Mouse (Mus musculus) CH12.LX (cell line): Measurements from ENCODE around the gene Pakap. TPM values are rescaled to one million over a fixed set of nuclear protein-coding genes. Genes with fewer than 3 reads are reported as not detected.

Source experiments
- DNase-seq: peaks from one replicate; pipeline ENCODE4 v3.0.0-alpha.2; 2013; ENCODE audit errors: extremely low read depth
- H3K27ac ChIP-seq: 2 replicates; pipeline ENCODE4 v1.5.1; 2012; ENCODE audit warnings: low read depth, mild to moderate bottlenecking, control low read depth, moderate library complexity; ENCODE audit not compliant: insufficient read depth
- H3K27me3 ChIP-seq: replicated peaks from 2 replicates; pipeline ENCODE3; 2012; ENCODE audit warnings: inconsistent platforms
- H3K36me3 ChIP-seq, 2 experiments: replicated peaks in 1 of 2; 2 replicates each; pipeline versions ENCODE3 to v1.6.1; 2012; ENCODE audit warnings: inconsistent platforms in 1 of 2, low read length in 1 of 2, mild to moderate bottlenecking in 1 of 2, mixed read lengths in 1 of 2, moderate library complexity in 1 of 2; ENCODE audit not compliant: control insufficient read depth in 1 of 2, insufficient read depth in 1 of 2
- H3K4me1 ChIP-seq, 2 experiments: 2 replicates each; pipeline ENCODE4 v1.6.1; 2012; ENCODE audit warnings: inconsistent platforms in 1 of 2, moderate library complexity in 1 of 2; ENCODE audit not compliant: insufficient read depth in 2 of 2, control insufficient read depth in 1 of 2
- H3K4me2 ChIP-seq: 2 replicates; pipeline ENCODE4 v1.6.1; 2012; ENCODE audit warnings: low read depth, mild to moderate bottlenecking, control low read depth; ENCODE audit not compliant: poor library complexity, insufficient read depth, severe bottlenecking
- H3K4me3 ChIP-seq, 3 experiments: fragments of 150-350 bp in 1 of 3; sonication (generic) in 1 of 3; replicated peaks in 1 of 3; 2 replicates each; pipeline versions ENCODE3 to v1.5.1; 2011 to 2012; ENCODE audit warnings: low read depth in 2 of 3, low read length in 2 of 3, mild to moderate bottlenecking in 2 of 3, moderate library complexity in 2 of 3, control low read depth in 1 of 3, improper control_type of control experiment in 1 of 3, inconsistent platforms in 1 of 3, mixed read lengths in 1 of 3; ENCODE audit not compliant: poor library complexity in 1 of 3
- H3K79me2 ChIP-seq: replicated peaks from 2 replicates; pipeline ENCODE4 v1.6.1; 2012; ENCODE audit warnings: mild to moderate bottlenecking, moderate library complexity; ENCODE audit not compliant: control insufficient read depth, poor library complexity, insufficient read depth, severe bottlenecking; ENCODE audit errors: extremely low read depth
- H3K9ac ChIP-seq: 2 replicates; pipeline ENCODE4 v1.6.1; 2012; ENCODE audit warnings: low read depth, mild to moderate bottlenecking, control low read depth, moderate library complexity; ENCODE audit not compliant: insufficient read depth
- H3K9me3 ChIP-seq: replicated peaks from 2 replicates; pipeline ENCODE3; 2012; ENCODE audit warnings: low read length, inconsistent platforms, mixed read lengths
- BHLHE40 ChIP-seq: IDR thresholded peaks from 2 replicates; pipeline ENCODE4 v1.6.1; 2011; ENCODE audit warnings: mild to moderate bottlenecking, low read depth, low read length, improper control_type of control experiment
- CHD1 ChIP-seq: IDR thresholded peaks from 2 replicates; pipeline ENCODE4 v1.6.1; 2012; ENCODE audit warnings: low read depth, low read length, improper control_type of control experiment, inconsistent platforms
- CTCF ChIP-seq, 2 experiments: IDR thresholded peaks in 1 of 2; conservative IDR thresholded peaks in 1 of 2; 2 replicates each; pipeline ENCODE4 v1.5.1; 2011 to 2012; ENCODE audit warnings: low read depth in 2 of 2, low read length in 2 of 2, improper control_type of control experiment in 1 of 2, inconsistent platforms in 1 of 2, mild to moderate bottlenecking in 1 of 2, moderate library complexity in 1 of 2
- E2F4 ChIP-seq: IDR thresholded peaks from 2 replicates; pipeline ENCODE4 v1.6.1; 2011; ENCODE audit warnings: low read depth, low read length, improper control_type of control experiment; ENCODE audit not compliant: insufficient replicate concordance
- ETS1 ChIP-seq: conservative IDR thresholded peaks from 2 replicates; pipeline ENCODE4 v1.6.1; 2012; ENCODE audit warnings: low read depth, mild to moderate bottlenecking, inconsistent platforms, low read length, improper control_type of control experiment, moderate library complexity
- GABPA ChIP-seq: IDR thresholded peaks from 2 replicates; pipeline ENCODE4 v1.6.1; 2012; ENCODE audit warnings: low read depth, low read length, improper control_type of control experiment, inconsistent platforms; ENCODE audit not compliant: insufficient replicate concordance
- HCFC1 ChIP-seq: IDR thresholded peaks from 2 replicates; pipeline ENCODE4 v1.6.1; 2012; ENCODE audit warnings: low read depth, mild to moderate bottlenecking, inconsistent platforms, low read length, improper control_type of control experiment
- IRF4 ChIP-seq: IDR thresholded peaks from 2 replicates; pipeline ENCODE4 v1.6.1; 2014; ENCODE audit warnings: low read depth, mild to moderate bottlenecking, inconsistent platforms, low read length, improper control_type of control experiment
- JUN ChIP-seq: IDR thresholded peaks from 2 replicates; pipeline ENCODE4 v1.6.1; 2011; ENCODE audit warnings: low read depth, mild to moderate bottlenecking, low read length, improper control_type of control experiment, moderate library complexity; ENCODE audit not compliant: insufficient read depth
- MAFK ChIP-seq: IDR thresholded peaks from 2 replicates; pipeline ENCODE4 v1.6.1; 2011; ENCODE audit warnings: low read length, improper control_type of control experiment; ENCODE audit not compliant: insufficient replicate concordance
- MAX ChIP-seq: IDR thresholded peaks from 2 replicates; pipeline ENCODE4 v1.6.1; 2011; ENCODE audit warnings: low read length, improper control_type of control experiment
- MEF2A ChIP-seq: IDR thresholded peaks from 2 replicates; pipeline ENCODE4 v1.6.1; 2014; ENCODE audit warnings: low read depth, mild to moderate bottlenecking, inconsistent platforms, low read length, improper control_type of control experiment, borderline replicate concordance
- MYC ChIP-seq: IDR thresholded peaks from 2 replicates; pipeline ENCODE4 v1.6.1; 2011; ENCODE audit warnings: low read depth, mild to moderate bottlenecking, improper control_type of control experiment, low read length
- NRF1 ChIP-seq: IDR thresholded peaks from 2 replicates; pipeline ENCODE4 v1.6.1; 2014; ENCODE audit warnings: low read depth, mild to moderate bottlenecking, inconsistent platforms, low read length, improper control_type of control experiment, moderate library complexity
- POLR2A ChIP-seq: IDR thresholded peaks from 2 replicates; pipeline ENCODE4 v1.6.1; 2011; ENCODE audit warnings: low read depth, mild to moderate bottlenecking, improper control_type of control experiment, low read length
- POLR2AphosphoS2 ChIP-seq: IDR thresholded peaks from 2 replicates; pipeline ENCODE4 v1.6.1; 2011; ENCODE audit warnings: low read depth, low read length, improper control_type of control experiment
- RAD21 ChIP-seq: IDR thresholded peaks from 2 replicates; pipeline ENCODE4 v1.6.1; 2011; ENCODE audit warnings: low read depth, mild to moderate bottlenecking, low read length, improper control_type of control experiment, moderate library complexity
- SIN3A ChIP-seq: IDR thresholded peaks from 2 replicates; pipeline ENCODE4 v1.6.1; 2012; ENCODE audit warnings: low read length, improper control_type of control experiment, inconsistent platforms
- UBTF ChIP-seq: IDR thresholded peaks from 2 replicates; pipeline ENCODE4 v1.6.1; 2012; ENCODE audit warnings: low read depth, mild to moderate bottlenecking, inconsistent platforms, low read length, improper control_type of control experiment, moderate library complexity
- dilution Hi-C: fragments of 300-500 bp; cut with MboI; formaldehyde crosslinking; loops from 2 replicates; pipeline ENCODE4 v1.14.3; 2020; ENCODE audit warnings: low sequenced_read_pairs; ENCODE audit not compliant: extremely low pct_unique_long_range_greater_than_20kb, extremely low pct_ligation_motif_present
- in situ Hi-C: fragments of 300-500 bp; cut with MboI; formaldehyde crosslinking; loops from 3 replicates; pipeline ENCODE4 v1.14.3; 2019; ENCODE audit warnings: low sequenced_read_pairs, low pct_ligation_motif_present, low pct_unique_long_range_greater_than_20kb, mixed read lengths
- polyA plus RNA-seq: library from polyadenylated mRNA; unstranded; fragments of >175 nt; gene quantifications from 2 replicates; pipeline ENCODE4 v1.2.1, GENCODE M21; 2012; ENCODE audit warnings: low read depth; ENCODE audit not compliant: insufficient read length
- total RNA-seq, 2 experiments: library from RNA; depleted of rRNA; stranded (reverse); fragments of 300-350 nt in 1 of 2; fragments of >200 nt in 1 of 2; gene quantifications; 2 replicates each; pipeline ENCODE4 v1.2.3; 2012 to 2014

The Pakap gene
- total and polyA plus RNA-seq, 3 experiments, result 0.08 to 0.14 TPM; not detected in 1

DNA sequence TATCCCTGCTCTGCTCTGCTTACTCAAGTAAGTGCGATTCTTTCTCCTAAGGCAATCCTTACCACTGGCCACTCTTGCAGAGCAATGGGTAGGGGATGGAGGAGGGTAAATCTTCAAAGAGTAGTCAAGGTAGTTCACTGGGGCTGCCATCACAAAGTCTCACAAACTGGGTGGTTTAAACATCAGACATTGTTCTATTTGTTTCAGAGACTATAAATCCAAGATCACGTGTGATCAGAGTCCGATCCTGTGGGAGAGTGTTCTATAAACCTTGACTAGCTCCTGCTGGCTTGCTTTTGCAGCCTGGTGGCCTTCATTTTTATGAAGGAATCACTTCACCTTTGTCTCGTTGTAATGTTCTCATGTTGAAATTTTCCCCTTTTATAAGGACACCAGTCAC, 348.7 kb downstream of the Pakap start:
- TF ChIP-seq MEF2A (no peak), RAD21 (no peak), CTCF (conservative IDR thresholded peaks at IDR 0.05 in 1 of 2, IDR thresholded peaks at IDR 0.05 in 1 of 2; ENCODE audit: low read depth in 2 of 2, low read length in 2 of 2) (no peak)
- H3K4me1 ChIP-seq, result peaks cover 0 to 13% of the 10 kb centered on the region in 2 experiments; a peak in 2 of 4 replicates
- in situ Hi-C loops (no loop called here), dilution Hi-C loops (no loop called here)
- no peak overlapping the region for H3K4me3 ChIP-seq
- no peak overlapping the region for H3K9ac ChIP-seq
- no peaks in the 10 kb centered on the region for H3K9me3 ChIP-seq
- no peaks in the 10 kb centered on the region for H3K36me3 ChIP-seq
- H3K4me2 ChIP-seq, result no peak overlapping the region
- H3K27me3 ChIP-seq, result no peaks in the 10 kb centered on the region
- no peak overlapping the region for H3K27ac ChIP-seq
- DNase-seq, result no peak
- H3K79me2 ChIP-seq, result no peaks in the 10 kb centered on the region

DNA sequence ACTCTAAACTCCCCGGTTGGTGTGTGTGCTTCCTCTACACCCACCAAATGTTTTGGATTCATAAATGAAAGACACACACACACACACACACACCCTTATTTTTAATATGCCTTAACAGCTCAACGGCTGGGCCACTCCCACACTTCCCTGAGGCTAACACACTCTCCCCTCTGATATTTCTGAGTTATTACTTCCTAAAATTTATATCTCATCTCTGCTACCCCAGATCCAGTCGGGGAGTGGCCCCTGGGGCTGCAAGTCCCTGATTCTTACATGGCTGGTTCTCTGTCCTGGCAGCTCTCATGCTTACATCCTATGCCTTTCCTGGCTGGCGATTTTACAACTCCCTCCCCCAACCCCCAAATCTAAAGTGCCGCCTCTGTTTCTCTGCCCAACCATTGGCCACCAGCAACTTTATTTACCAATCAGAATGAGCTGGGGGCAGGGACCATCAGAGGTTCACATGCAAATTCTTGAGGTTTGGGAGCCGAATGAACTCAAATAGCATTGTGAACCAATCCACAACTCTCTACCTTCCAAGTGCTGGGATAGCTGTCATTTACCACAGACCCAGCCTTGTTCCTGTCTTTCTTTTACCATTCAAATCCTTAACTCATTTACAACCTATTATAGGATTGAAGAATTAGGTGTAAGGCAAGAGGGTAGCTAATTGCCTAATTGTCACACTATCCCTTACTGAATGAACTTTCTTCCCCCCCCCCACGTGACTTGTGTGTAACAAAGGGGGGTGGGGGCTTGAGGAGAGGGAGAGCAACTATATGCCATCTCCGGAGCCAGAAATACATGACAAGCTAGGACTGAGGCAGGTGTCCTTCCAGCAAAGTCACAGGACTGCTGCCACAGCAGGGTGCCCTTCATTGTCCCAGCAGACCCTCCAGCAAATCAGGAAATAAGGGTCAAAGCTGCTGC, 351.8 kb downstream of the Pakap start:
- Histone ChIP-seq H3K4me3 (no peak overlapping the region), H3K36me3 (no peaks in the 10 kb centered on the region), H3K4me1 (peaks cover 0 to 9% of the 10 kb centered on the region in 2 experiments; a peak in 2 of 4 replicates), H3K27ac (no peak overlapping the region), H3K9me3 (no peaks in the 10 kb centered on the region), H3K9ac (no peak overlapping the region), H3K79me2 (no peaks in the 10 kb centered on the region), H3K27me3 (no peaks in the 10 kb centered on the region), H3K4me2 (no peak overlapping the region; the same call in 1 of the 2 replicates)
- TF ChIP-seq BHLHE40 (no peak), MAX (no peak), MEF2A (no peak), NRF1 (no peak), E2F4 (no peak), RAD21 (no peak), SIN3A (no peak), HCFC1 (no peak), POLR2AphosphoS2 (no peak), CTCF (conservative IDR thresholded peaks at IDR 0.05 in 1 of 2, IDR thresholded peaks at IDR 0.05 in 1 of 2; ENCODE audit: low read depth in 2 of 2, low read length in 2 of 2) (no peak), UBTF (no peak), MYC (no peak), GABPA (no peak), CHD1 (no peak), POLR2A (no peak), ETS1 (no peak), MAFK (no peak), IRF4 (no peak), JUN (no peak)
- DNase-seq, result no peak
- in situ Hi-C loops (no loop called here), dilution Hi-C loops (no loop called here)
